Comparison of ENCODE assay signal across 8 mouse cellular contexts in genomic region chr11:62560463-62561016, GRCm38 (mm10). TPM values are rescaled to one million over a fixed set of nuclear protein-coding genes. Genes with fewer than 3 reads are reported as not detected.
DNase-seq lines count a peak whose midpoint lies in the region; ATAC-seq lines count a peak whose summit lies in the region.

No protein-coding gene starts in this region.

- H3K36me3 ChIP-seq in forebrain, embryonic 15.5 days, result no peaks in the 10 kb centered on the region
- peaks cover 3% of the 10 kb centered on the region for H3K36me3 ChIP-seq in limb, embryonic 10.5 days

- H3K27me3 ChIP-seq in forebrain, embryonic 15.5 days, result no peaks in the 10 kb centered on the region
- H3K27me3 ChIP-seq in limb, embryonic 10.5 days (ENCODE audit: low read depth, poor library complexity, severe bottlenecking), result peaks cover 15% of the 10 kb centered on the region; the same call in 1 of the 2 replicates

- no peak for ATAC-seq in forebrain, embryonic 15.5 days (replicated peaks)
- peak; percentile 58 for ATAC-seq in monocyte, adult 5-6 weeks (replicated peaks; ENCODE audit: insufficient number of reproducible peaks, low FRiP score, low TSS enrichment, poor library complexity, severe bottlenecking)

- no peaks in the 10 kb centered on the region for H3K9me3 ChIP-seq in forebrain, embryonic 15.5 days
- H3K9me3 ChIP-seq in limb, embryonic 10.5 days (replicated peaks), result no peaks in the 10 kb centered on the region

- H3K27ac ChIP-seq in forebrain, embryonic 15.5 days (replicated peaks), result no peak overlapping the region
- peak overlapping the region; percentile 50; the same call in 1 of the 2 replicates for H3K27ac ChIP-seq in limb, embryonic 10.5 days

- whole genome bisulfite sequencing in forebrain, embryonic 15.5 days, result 40% methylated on average over 43 of the region's 43 CpGs
- 37% methylated on average over 43 of the region's 43 CpGs for WGBS in limb, embryonic 10.5 days

- H3K4me1 ChIP-seq in forebrain, embryonic 15.5 days, result peaks cover 14% of the 10 kb centered on the region
- peaks cover 13% of the 10 kb centered on the region for H3K4me1 ChIP-seq in limb, embryonic 10.5 days

- H3K9ac ChIP-seq in forebrain, embryonic 15.5 days (replicated peaks), result peak overlapping the region; percentile 27

- DNase-seq in gastrocnemius, postnatal 10 days, result peak; percentile 14
- no peak for DNase-seq in gastrocnemius, postnatal 36 days
- peak; percentile 33 for DNase-seq in Muller cell, postnatal 12 days (ENCODE audit: inconsistent ontology term)
- peak; percentile 46 for DNase-seq in limb, embryonic 10.5 days (ENCODE audit: low spot score)
- no peak for DNase-seq in left cerebral cortex, postnatal 4 days
- no peak for DNase-seq in frontal cortex, postnatal 36 days (ENCODE audit: low spot score in 2 of 2)

- intact Hi-C loops in gastrocnemius, postnatal 36 days (cut with DNase I), result no loop called here
- intact Hi-C loops in left cerebral cortex, postnatal 4 days (cut with DNase I), result no loop called here

- H3K4me3 ChIP-seq in forebrain, embryonic 15.5 days, result peak overlapping the region; percentile 31
- peak overlapping the region; percentile 44 for H3K4me3 ChIP-seq in limb, embryonic 10.5 days

- peak overlapping the region; percentile 43 for H3K4me2 ChIP-seq in forebrain, embryonic 15.5 days (replicated peaks)

RNA-seq across cellular contexts. Expression of gene Ubb, which starts 9.6 kb away (rescaled TPM):
- 1,000 to 10,000 TPM; 1,047 to 1,133 TPM for total RNA-seq in gastrocnemius, postnatal 10 days (2021)
- 100 to 1,000 TPM; 783 to 809 TPM for total RNA-seq in gastrocnemius, postnatal 36 days (2021)
- polyA plus RNA-seq in forebrain, embryonic 15.5 days (2015; fragmentation: Nextera tagmentation; extraction: Ambion mirVana), result 4,659 and 4,677 TPM in 2 replicates
- polyA plus RNA-seq in limb, embryonic 10.5 days (2016; fragmentation: Nextera tagmentation; extraction: Ambion mirVana), result 3,627 and 3,653 TPM in 2 replicates
- total RNA-seq in monocyte, adult 5-6 weeks (2017), result 1,289 to 1,782 TPM (median 1,376 TPM) in 3 replicates
- 1,000 to 10,000 TPM; 1,560 to 1,622 TPM for total RNA-seq in left cerebral cortex, postnatal 4 days (2021)

RNA-seq across cellular contexts. Expression of gene Trpv2, which starts 13.7 kb away (rescaled TPM):
- 1 to 10 TPM; 2.0 TPM for total RNA-seq in gastrocnemius, postnatal 10 days (2021)
- total RNA-seq in gastrocnemius, postnatal 36 days (2021), result 1 to 10 TPM in 1 of 2 experiments, under 1 TPM in 1; 0.87 to 1.1 TPM
- 17.1 and 19.8 TPM in 2 replicates for polyA plus RNA-seq in forebrain, embryonic 15.5 days (2015; fragmentation: Nextera tagmentation; extraction: Ambion mirVana)
- polyA plus RNA-seq in limb, embryonic 10.5 days (2016; fragmentation: Nextera tagmentation; extraction: Ambion mirVana), result 0.55 and 0.87 TPM in 2 replicates
- 33.3 to 61.4 TPM (median 38.2 TPM) in 3 replicates for total RNA-seq in monocyte, adult 5-6 weeks (2017)
- total RNA-seq in left cerebral cortex, postnatal 4 days (2021), result 10 to 100 TPM; 36.9 to 40.4 TPM

RNA-seq across cellular contexts. Expression of gene Cenpv, which starts 21.5 kb away (rescaled TPM):
- 10 to 100 TPM; 14.0 to 21.9 TPM for total RNA-seq in gastrocnemius, postnatal 10 days (2021)
- 10 to 100 TPM; 13.9 to 21.8 TPM for total RNA-seq in gastrocnemius, postnatal 36 days (2021)
- 94.2 and 99.8 TPM in 2 replicates for polyA plus RNA-seq in forebrain, embryonic 15.5 days (2015; fragmentation: Nextera tagmentation; extraction: Ambion mirVana)
- 35.0 and 42.2 TPM in 2 replicates for polyA plus RNA-seq in limb, embryonic 10.5 days (2016; fragmentation: Nextera tagmentation; extraction: Ambion mirVana)
- 6.1 to 14.6 TPM in 2 of 3 replicates, not detected in the other for total RNA-seq in monocyte, adult 5-6 weeks (2017)
- total RNA-seq in left cerebral cortex, postnatal 4 days (2021), result 10 to 100 TPM; 64.5 to 76.9 TPM

Comparison
In these comparisons a context has a peak if more than half of its experiments do, and no peak if none do; other contexts are left out.
1. DNase-seq: peak in gastrocnemius, postnatal 10 days (single experiment), Muller cell, postnatal 12 days (single experiment) and limb, embryonic 10.5 days (single experiment); none in gastrocnemius, postnatal 36 days (0 of 2), left cerebral cortex, postnatal 4 days (single experiment) and frontal cortex, postnatal 36 days (0 of 2).
2. RNA of gene Trpv2, which starts 13.7 kb away (total RNA-seq): 36.9 to 40.4 TPM in left cerebral cortex, postnatal 4 days and 33.3 to 61.4 TPM in monocyte, adult 5-6 weeks; 2.0 TPM in gastrocnemius, postnatal 10 days and 0.87 to 1.1 TPM in gastrocnemius, postnatal 36 days; every median in the first group is over 10 times any median in the second.